Mouse (Mus musculus) heart, embryonic 13.5 days (tissue): ENCODE results near the gene Lsm11. TPM values are rescaled to one million over a fixed set of nuclear protein-coding genes. Genes with fewer than 3 reads are reported as not detected.
"Not testable (repeated sequence)": the region's sequence is repeated elsewhere in the genome, so short reads cannot be mapped to it uniquely, and the experiment has no call there.

Experiments used
- ATAC-seq: fragments of 200-750 bp; cut with Nextera tagmentation; 2 replicates; pipeline ENCODE4 v1.8.0; 2017; ENCODE audit warnings: moderate TSS enrichment; ENCODE audit not compliant: insufficient number of reproducible peaks, low FRiP score, low TSS enrichment; ENCODE audit errors: extremely low read depth
- H3K27ac ChIP-seq: fragments of 300-500 bp; sonication (generic); replicated peaks from 2 replicates; pipeline ENCODE4 v1.5.1; 2015; ENCODE audit warnings: moderate library complexity, mild to moderate bottlenecking, inconsistent platforms
- H3K27me3 ChIP-seq: fragments of 300-500 bp; sonication (generic); replicated peaks from 2 replicates; pipeline ENCODE4 v1.6.1; 2015; ENCODE audit warnings: mild to moderate bottlenecking, inconsistent platforms
- H3K36me3 ChIP-seq: fragments of 300-500 bp; sonication (generic); 2 replicates; pipeline ENCODE4 v1.6.1; 2015; ENCODE audit warnings: mild to moderate bottlenecking, inconsistent platforms
- H3K4me1 ChIP-seq: fragments of 300-500 bp; sonication (generic); 2 replicates; pipeline ENCODE4 v1.6.1; 2015; ENCODE audit warnings: inconsistent platforms
- H3K4me2 ChIP-seq: fragments of 300-500 bp; sonication (generic); 2 replicates; pipeline ENCODE4 v1.6.1; 2015; ENCODE audit warnings: inconsistent platforms, mild to moderate bottlenecking, moderate library complexity
- H3K4me3 ChIP-seq: fragments of 300-500 bp; sonication (generic); 2 replicates; pipeline ENCODE4 v1.5.1; 2015; ENCODE audit warnings: moderate library complexity, mild to moderate bottlenecking, inconsistent platforms
- H3K9ac ChIP-seq: fragments of 300-500 bp; sonication (generic); 2 replicates; pipeline ENCODE4 v1.6.1; 2015; ENCODE audit warnings: inconsistent platforms, mild to moderate bottlenecking, moderate library complexity
- H3K9me3 ChIP-seq: fragments of 300-500 bp; sonication (generic); 2 replicates; pipeline ENCODE4 v1.6.1; 2016; ENCODE audit warnings: inconsistent platforms
- WGBS: fragments of 180-500 bp; shearing (Covaris S2); methylation state at CpG from one replicate; pipeline ENCODE4 v1.1.7; 2015; ENCODE audit warnings: mixed read lengths; 5-methylcytosine and 5-hydroxymethylcytosine counted together
- polyA plus RNA-seq: library from polyadenylated mRNA; unstranded; fragments of >200 nt; fragmentation: Nextera tagmentation; extraction: Ambion mirVana; gene quantifications from 2 replicates; pipeline ENCODE4 v1.2.1, GENCODE M21; 2015

The Lsm11 gene
- polyA plus RNA-seq, 1 experiment from 2014 or later: 6.9 TPM

GRCm38 (mm10) chr11:45883270-45883931 lies 61.3 kb downstream of the Lsm11 start:
- no peak for ATAC-seq
- H3K36me3 ChIP-seq: peaks cover 38% of the 10 kb centered on the region
- H3K4me3 ChIP-seq: no peak overlapping the region
- no peaks in the 10 kb centered on the region for H3K9me3 ChIP-seq
- no peaks in the 10 kb centered on the region for H3K27me3 ChIP-seq
- peaks cover 51% of the 10 kb centered on the region for H3K4me1 ChIP-seq
- H3K9ac ChIP-seq: peak overlapping the region; percentile 60
- peak overlapping the region; percentile 40; the same call in 1 of the 2 replicates for H3K27ac ChIP-seq
- H3K4me2 ChIP-seq: peak overlapping the region; percentile 53
- WGBS: 21% methylated on average over 8 of the region's 8 CpGs

GRCm38 (mm10) chr11:45881683-45882068 lies 63.1 kb downstream of the Lsm11 start:
- peaks cover 23% of the 10 kb centered on the region for H3K36me3 ChIP-seq
- no peaks in the 10 kb centered on the region for H3K27me3 ChIP-seq
- no peak overlapping the region for H3K4me3 ChIP-seq
- WGBS: 40% methylated on average over 5 of the region's 5 CpGs
- peaks cover 63% of the 10 kb centered on the region for H3K4me1 ChIP-seq
- H3K9me3 ChIP-seq: no peaks in the 10 kb centered on the region
- no peak for ATAC-seq
- H3K9ac ChIP-seq: 0 out of 2 replicates have a peak overlapping the region, but pooled peaks have one; percentile 45
- H3K27ac ChIP-seq: peak overlapping the region; percentile 61
- no peak overlapping the region for H3K4me2 ChIP-seq

DNA sequence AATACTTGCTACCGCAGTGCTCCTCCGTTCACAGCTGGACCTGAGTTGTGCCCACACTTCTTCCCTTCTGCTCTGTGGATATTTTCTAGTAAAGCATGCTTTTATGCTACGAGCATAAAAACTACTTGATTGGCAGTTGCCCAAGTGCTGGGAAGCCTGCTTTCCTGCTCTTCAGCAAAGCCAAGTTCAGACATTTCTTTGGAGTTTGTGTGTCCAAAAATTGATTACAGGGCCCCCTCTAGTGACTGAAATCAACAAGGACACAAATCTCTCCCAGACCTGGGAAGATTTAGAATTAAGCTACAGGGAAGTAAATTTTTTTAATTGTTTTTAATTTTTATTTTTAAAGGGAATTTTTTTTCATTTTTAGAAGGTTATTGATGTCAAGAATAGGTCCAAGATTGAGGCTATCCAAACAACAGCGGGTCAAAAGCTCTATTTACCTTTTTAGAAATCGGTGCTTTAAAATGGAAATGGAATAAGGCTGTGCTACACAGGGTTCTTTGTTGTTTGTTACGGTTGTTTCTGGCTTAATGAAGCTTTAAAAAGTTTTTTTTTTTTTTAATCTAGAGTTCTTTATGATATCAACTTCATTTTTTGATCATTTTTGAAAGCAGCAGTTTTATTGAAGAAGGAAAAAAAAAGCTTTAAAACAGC lies 63.6 kb downstream of the Lsm11 start:
- WGBS: 63% methylated on average over 6 of the region's 6 CpGs
- H3K36me3 ChIP-seq: peaks cover 23% of the 10 kb centered on the region
- H3K27me3 ChIP-seq: no peaks in the 10 kb centered on the region
- peak overlapping the region; percentile 61 for H3K27ac ChIP-seq
- H3K9ac ChIP-seq: 0 out of 2 replicates have a peak overlapping the region, but pooled peaks have one; percentile 45
- no peak overlapping the region for H3K4me3 ChIP-seq
- no peak for ATAC-seq
- H3K9me3 ChIP-seq: no peaks in the 10 kb centered on the region
- H3K4me1 ChIP-seq: peaks cover 65% of the 10 kb centered on the region
- 0 out of 2 replicates have a peak overlapping the region, but pooled peaks have one; percentile 18 for H3K4me2 ChIP-seq

DNA sequence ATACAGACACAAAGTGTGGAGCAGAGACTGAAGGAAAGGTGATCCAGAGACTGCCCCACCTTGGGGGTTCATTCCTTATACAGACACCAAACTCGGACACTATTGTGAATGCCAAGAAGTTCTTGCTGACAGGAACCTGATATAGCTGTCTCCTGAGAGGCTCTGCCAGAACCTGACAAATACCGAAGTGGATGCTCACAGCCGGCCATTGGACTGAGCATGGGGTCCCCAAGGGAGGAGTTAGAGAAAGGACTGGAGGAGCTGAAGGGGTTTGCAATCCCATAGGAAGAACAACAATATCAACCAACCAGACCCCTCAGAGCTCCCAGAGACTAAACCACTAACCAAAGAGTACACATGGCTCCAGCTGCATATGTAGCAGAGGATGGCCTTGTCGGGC lies 65.4 kb downstream of the Lsm11 start:
- H3K4me3 ChIP-seq, H3K9me3 ChIP-seq, H3K9ac ChIP-seq, H3K27ac ChIP-seq, ATAC-seq, H3K27me3 ChIP-seq, H3K4me2 ChIP-seq: not testable (repeated sequence)
- peaks cover 72% of the 10 kb centered on the region for H3K4me1 ChIP-seq
- H3K36me3 ChIP-seq: peaks cover 17% of the 10 kb centered on the region; the same call in 1 of the 2 replicates
- WGBS: 47% methylated on average over 4 of the region's 4 CpGs

Other genes starting within 250 kb of the Lsm11 start
- 50.6 and 52.6 TPM in 2 replicates for gene Clint1, start 92.9 kb downstream of the Lsm11 start, polyA plus RNA-seq
- gene Thg1l, start 10.6 kb upstream of the Lsm11 start, polyA plus RNA-seq: 8.2 and 9.3 TPM in 2 replicates
- gene Sox30, start 35.4 kb upstream of the Lsm11 start, polyA plus RNA-seq: 0.09 and 0.14 TPM in 2 replicates
- 4.8 and 5.3 TPM in 2 replicates for gene Gm12166, start 107.4 kb upstream of the Lsm11 start, polyA plus RNA-seq
- 24.2 and 24.7 TPM in 2 replicates for gene Adam19, start 111.1 kb upstream of the Lsm11 start, polyA plus RNA-seq
- 13.0 TPM in 2 replicates for gene Nipal4, start 221.6 kb upstream of the Lsm11 start, polyA plus RNA-seq